In genomic region chr4:57956029-57956960, GRCm38 (mm10) we compare ENCODE assay signal across 8 mouse cellular contexts. TPM values are rescaled to one million over a fixed set of nuclear protein-coding genes. Genes with fewer than 3 reads are reported as not detected.
A peak's percentile ranks its signal among the peaks of the same experiment; 100 is the strongest.
DNase-seq lines count a peak whose midpoint lies in the region; ATAC-seq and TF ChIP-seq lines count a peak whose summit lies in the region.

Txn1 (minus strand) TSS chr4:57956411.

- DNase-seq in CD8-positive naive resting alpha-beta T cell, adult 2 months (ENCODE audit: low read depth in 2 of 2, low spot score in 2 of 2), result peak; percentile 90 to 93
- DNase-seq in c-Kit-positive CD71-negative TER-119-negative erythroid progenitor cells, embryonic 14.5 days (ENCODE audit: low read depth), result peak; percentile 92
- DNase-seq in forebrain, embryonic 10.5 days (ENCODE audit: extremely low spot score, low spot score), result peak; percentile 97
- peak; percentile 97 to 99 for DNase-seq in kidney, postnatal 25 days
- peak; percentile 90 to 93 (median 92) for DNase-seq in liver, embryonic 14.5 days (ENCODE audit: low read depth in 3 of 3, low spot score in 3 of 3)
- peak; percentile 100 for DNase-seq in neural tube, embryonic 11.5 days (ENCODE audit: low spot score)
- peak; percentile 100 for DNase-seq in stomach, postnatal 0 days (ENCODE audit: low spot score)

- peak within 1 kb of the TSS; percentile 85 for H3K9ac ChIP-seq in heart, embryonic 15.5 days
- peak within 1 kb of the TSS; percentile 89 for H3K9ac ChIP-seq in liver, embryonic 14.5 days (replicated peaks)
- peak within 1 kb of the TSS; percentile 84 for H3K9ac ChIP-seq in neural tube, embryonic 11.5 days (ENCODE audit: low read length)
- H3K9ac ChIP-seq in stomach, postnatal 0 days (ENCODE audit: low read length), result peak within 1 kb of the TSS; percentile 82

- H3K4me2 ChIP-seq in heart, embryonic 15.5 days, result peak within 1 kb of the TSS; percentile 75
- H3K4me2 ChIP-seq in liver, embryonic 14.5 days (ENCODE audit: low read depth), result peak within 1 kb of the TSS; percentile 63
- H3K4me2 ChIP-seq in neural tube, embryonic 11.5 days (ENCODE audit: low read depth), result peak within 1 kb of the TSS; percentile 46
- peak within 1 kb of the TSS; percentile 63 for H3K4me2 ChIP-seq in stomach, postnatal 0 days (replicated peaks; ENCODE audit: low read depth)

- H3K27ac ChIP-seq in forebrain, embryonic 10.5 days, result peak within 1 kb of the TSS; percentile 97
- H3K27ac ChIP-seq in heart, embryonic 15.5 days, result peak within 1 kb of the TSS; percentile 98
- peak within 1 kb of the TSS; percentile 74 for H3K27ac ChIP-seq in liver, embryonic 14.5 days
- peak within 1 kb of the TSS; percentile 83 for H3K27ac ChIP-seq in neural tube, embryonic 11.5 days (ENCODE audit: low read depth, low read length)
- H3K27ac ChIP-seq in stomach, postnatal 0 days (replicated peaks), result peak within 1 kb of the TSS; percentile 99

- H3K9me3 ChIP-seq in forebrain, embryonic 10.5 days, result peaks cover 9% of the 10 kb centered on the region; the same call in 1 of the 2 replicates
- no peaks in the 10 kb centered on the region for H3K9me3 ChIP-seq in heart, embryonic 15.5 days (replicated peaks)
- H3K9me3 ChIP-seq in liver, embryonic 14.5 days (ENCODE audit: control insufficient read depth, low read length), result no peaks in the 10 kb centered on the region; the same call in 1 of the 2 replicates
- H3K9me3 ChIP-seq in neural tube, embryonic 11.5 days (ENCODE audit: control insufficient read depth, low read length), result 0 out of 2 replicates have a peak, but pooled peaks cover 1% of the 10 kb centered on the region
- no peaks in the 10 kb centered on the region; the same call in 1 of the 2 replicates for H3K9me3 ChIP-seq in stomach, postnatal 0 days (ENCODE audit: control insufficient read depth, low read length)

- no peak for TF ChIP-seq CTCF in liver, embryonic 14.5 days (IDR thresholded peaks at IDR 0.05; ENCODE audit: low read depth)
- TF ChIP-seq CTCF in stomach, postnatal 0 days (IDR thresholded peaks at IDR 0.05; ENCODE audit: low read depth), result no peak

- H3K4me3 ChIP-seq in forebrain, embryonic 10.5 days, result peak within 1 kb of the TSS; percentile 87
- H3K4me3 ChIP-seq in heart, embryonic 15.5 days, result peak within 1 kb of the TSS; percentile 80
- peak within 1 kb of the TSS; percentile 89 to 96 for H3K4me3 ChIP-seq in liver, embryonic 14.5 days (ENCODE audit: insufficient read depth in 1 of 2, low read depth in 2 of 2, low read length in 2 of 2)
- H3K4me3 ChIP-seq in neural tube, embryonic 11.5 days (ENCODE audit: low read depth, low read length), result peak within 1 kb of the TSS; percentile 81
- H3K4me3 ChIP-seq in stomach, postnatal 0 days (ENCODE audit: low read depth, low read length), result peak within 1 kb of the TSS; percentile 76

- H3K27me3 ChIP-seq in forebrain, embryonic 10.5 days (ENCODE audit: poor library complexity, severe bottlenecking), result peaks cover 10% of the 10 kb centered on the region; the same call in 1 of the 2 replicates
- no peaks in the 10 kb centered on the region for H3K27me3 ChIP-seq in heart, embryonic 15.5 days
- no peaks in the 10 kb centered on the region for H3K27me3 ChIP-seq in liver, embryonic 14.5 days (ENCODE audit: control insufficient read depth, insufficient read depth, low read length)
- no peaks in the 10 kb centered on the region for H3K27me3 ChIP-seq in neural tube, embryonic 11.5 days (ENCODE audit: control insufficient read depth, insufficient read depth, low read length)
- no peaks in the 10 kb centered on the region for H3K27me3 ChIP-seq in stomach, postnatal 0 days (ENCODE audit: control insufficient read depth, insufficient read depth, low read length)

- H3K36me3 ChIP-seq in forebrain, embryonic 10.5 days (replicated peaks), result peaks cover 29% of the 10 kb centered on the region
- peaks cover 7% of the 10 kb centered on the region for H3K36me3 ChIP-seq in heart, embryonic 15.5 days
- peaks cover 8% of the 10 kb centered on the region for H3K36me3 ChIP-seq in liver, embryonic 14.5 days (replicated peaks; ENCODE audit: control insufficient read depth, insufficient read depth, low read depth)
- H3K36me3 ChIP-seq in neural tube, embryonic 11.5 days (ENCODE audit: control insufficient read depth, insufficient read depth, low read length), result peaks cover 6% of the 10 kb centered on the region
- H3K36me3 ChIP-seq in stomach, postnatal 0 days (ENCODE audit: control insufficient read depth, insufficient read depth, low read length), result peaks cover 8% of the 10 kb centered on the region

- peaks cover 40% of the 10 kb centered on the region for H3K4me1 ChIP-seq in forebrain, embryonic 10.5 days
- H3K4me1 ChIP-seq in heart, embryonic 15.5 days (replicated peaks), result peaks cover 29% of the 10 kb centered on the region
- H3K4me1 ChIP-seq in liver, embryonic 14.5 days (replicated peaks; ENCODE audit: control insufficient read depth in 2 of 2, insufficient read depth in 2 of 2, low read length in 1 of 2), result peaks cover 27 to 35% of the 10 kb centered on the region in 2 experiments
- H3K4me1 ChIP-seq in neural tube, embryonic 11.5 days (ENCODE audit: control insufficient read depth, insufficient read depth, low read length), result peaks cover 7% of the 10 kb centered on the region; the same call in 1 of the 2 replicates
- peaks cover 9% of the 10 kb centered on the region; the same call in 1 of the 2 replicates for H3K4me1 ChIP-seq in stomach, postnatal 0 days (replicated peaks; ENCODE audit: control insufficient read depth, insufficient read depth)

- under 1% methylated on average over 71 of the region's 71 CpGs for WGBS in forebrain, embryonic 10.5 days
- under 1% methylated on average over 71 of the region's 71 CpGs for WGBS in heart, embryonic 15.5 days
- WGBS in liver, embryonic 14.5 days (ENCODE audit: insufficient replicate concordance), result under 1% methylated on average over 70 of the region's 71 CpGs
- WGBS in neural tube, embryonic 11.5 days, result under 1% methylated on average over 69 of the region's 71 CpGs
- WGBS in stomach, postnatal 0 days, result under 1% methylated on average over 65 of the region's 71 CpGs

- peak; percentile 98 for ATAC-seq in heart, embryonic 15.5 days (replicated peaks; ENCODE audit: insufficient number of reproducible peaks, insufficient read depth, low FRiP score, low read depth)
- ATAC-seq in liver, embryonic 14.5 days (ENCODE audit: insufficient read depth), result peak; percentile 93
- peak; percentile 99 for ATAC-seq in neural tube, embryonic 11.5 days (ENCODE audit: insufficient read depth, low FRiP score, low TSS enrichment)
- peak; percentile 97 for ATAC-seq in stomach, postnatal 0 days (ENCODE audit: low FRiP score, low TSS enrichment)

- peak; percentile 41; the same call in 1 of the 2 replicates for TF ChIP-seq EP300 in liver, embryonic 14.5 days (IDR thresholded peaks at IDR 0.05; ENCODE audit: low read depth)
- TF ChIP-seq EP300 in stomach, postnatal 0 days (optimal IDR thresholded peaks at IDR 0.05), result peak; percentile 79

RNA-seq across cellular contexts. Expression of gene Txn1, which starts in this region (rescaled TPM):
- polyA plus RNA-seq in forebrain, embryonic 10.5 days (2016; fragmentation: Nextera tagmentation; extraction: Ambion mirVana), result 442 and 447 TPM in 2 replicates
- polyA plus RNA-seq in heart, embryonic 15.5 days (2015; fragmentation: Nextera tagmentation; extraction: Ambion mirVana), result 257 and 284 TPM in 2 replicates
- 139 and 165 TPM in 2 replicates for polyA plus RNA-seq in liver, embryonic 14.5 days (2012; rRNA removed)
- 250 and 254 TPM in 2 replicates for polyA plus RNA-seq in liver, embryonic 14.5 days (2014; fragmentation: Nextera tagmentation; extraction: Ambion mirVana)
- 358 and 384 TPM in 2 replicates for polyA plus RNA-seq in neural tube, embryonic 11.5 days (2014; fragmentation: Nextera tagmentation; extraction: Ambion mirVana)
- 530 and 563 TPM in 2 replicates for polyA plus RNA-seq in stomach, postnatal 0 days (2015; fragmentation: Nextera tagmentation; extraction: Ambion mirVana)

Comparison
In these comparisons a context has a peak if more than half of its experiments do, and no peak if none do; other contexts are left out.
1. Peak in every context shown above with its lines: DNase-seq, ATAC-seq, H3K4me3 ChIP-seq and H3K27ac ChIP-seq.